Mouse (Mus musculus): Measurements from ENCODE around the gene Mlx. TPM values are rescaled to one million over a fixed set of nuclear protein-coding genes. Genes with fewer than 3 reads are reported as not detected.

Mlx gene
- total RNA-seq, 2 experiments from 2014 or later: 52.8 to 55.8 TPM

GRCm38 (mm10) chr11:101062971-101063675 lies 24.0 kb upstream of the Mlx start:
- DNase-seq (ENCODE audit: extremely low spot score in 1 of 2, low spot score in 2 of 2): no peak
- intact Hi-C loops (cut with DNase I): no loop called here

GRCm38 (mm10) chr11:101063676-101064327 lies 23.3 kb upstream of the Mlx start:
- intact Hi-C loops (cut with DNase I): no loop called here
- DNase-seq (ENCODE audit: extremely low spot score in 1 of 2, low spot score in 2 of 2): peak in 1 of 2 experiments; percentile 67

GRCm38 (mm10) chr11:101064462-101064861 lies 22.6 kb upstream of the Mlx start:
- intact Hi-C loops (cut with DNase I): no loop called here

GRCm38 (mm10) chr11:101065002-101065401 lies 22.1 kb upstream of the Mlx start:
- intact Hi-C loops (cut with DNase I): no loop called here
- DNase-seq (ENCODE audit: extremely low spot score in 1 of 2, low spot score in 2 of 2): no peak

More at GRCm38 (mm10) chr11:101064462-101064861, 22.6 kb upstream of the Mlx start:
- no peak for DNase-seq (ENCODE audit: extremely low spot score in 1 of 2, low spot score in 2 of 2)

GRCm38 (mm10) chr11:101066549-101067412 lies 20.3 kb upstream of the Mlx start:
- DNase-seq (ENCODE audit: extremely low spot score in 1 of 2, low spot score in 2 of 2): peak; percentile 65 to 88
- intact Hi-C loops (cut with DNase I): loop anchor here (2.0 kb wide), 1 partner anchor 84 kb away; no protein-coding TSS in a partner anchor

GRCm38 (mm10) chr11:101069391-101070188 lies 17.5 kb upstream of the Mlx start, which contains the start of gene Naglu:
TSS of gene Naglu (plus strand) at chr11:101070012.
- intact Hi-C loops (cut with DNase I): no loop called here
- peak; percentile 94 to 98 for DNase-seq (ENCODE audit: extremely low spot score in 1 of 2, low spot score in 2 of 2)

- DNase-seq (ENCODE audit: extremely low spot score in 1 of 2, low spot score in 2 of 2): no peak
- intact Hi-C loops (cut with DNase I): no loop called here
Measured at GRCm38 (mm10) chr11:101070189-101070527, 16.9 kb upstream of the Mlx start.

GRCm38 (mm10) chr11:101070987-101071386 lies 16.1 kb upstream of the Mlx start:
- DNase-seq (ENCODE audit: extremely low spot score in 1 of 2, low spot score in 2 of 2): no peak
- intact Hi-C loops (cut with DNase I): no loop called here

GRCm38 (mm10) chr11:101071810-101072428 lies 15.2 kb upstream of the Mlx start:
- DNase-seq (ENCODE audit: extremely low spot score in 1 of 2, low spot score in 2 of 2): no peak
- intact Hi-C loops (cut with DNase I): no loop called here

GRCm38 (mm10) chr11:101078121-101078520 lies 9.0 kb upstream of the Mlx start, which contains the start of gene Hsd17b1:
TSS of gene Hsd17b1 (plus strand) at chr11:101078411.
- no peak for DNase-seq (ENCODE audit: extremely low spot score in 1 of 2, low spot score in 2 of 2)
- intact Hi-C loops (cut with DNase I): no loop called here

- intact Hi-C loops (cut with DNase I): loop anchor here (5.0 kb wide), 1 partner anchor 98 kb away; the partner anchor contains the start of gene Ccr10
- DNase-seq (ENCODE audit: extremely low spot score in 1 of 2, low spot score in 2 of 2): peak in 1 of 2 experiments; percentile 32
Measured at GRCm38 (mm10) chr11:101079746-101080145, 7.3 kb upstream of the Mlx start.

- intact Hi-C loops (cut with DNase I): loop anchor here (5.0 kb wide), 1 partner anchor 97 kb away; the partner anchor contains the start of gene Ccr10
- DNase-seq (ENCODE audit: extremely low spot score in 1 of 2, low spot score in 2 of 2): no peak
Measured at GRCm38 (mm10) chr11:101080421-101080820, 6.7 kb upstream of the Mlx start.

- intact Hi-C loops (cut with DNase I): loop anchor here (5.0 kb wide), 1 partner anchor 96 kb away; the partner anchor contains the start of gene Ccr10
Measured at GRCm38 (mm10) chr11:101081659-101082058, 5.4 kb upstream of the Mlx start.

GRCm38 (mm10) chr11:101082208-101083082 lies 4.6 kb upstream of the Mlx start, which contains the start of gene Coasy:
TSS of gene Coasy (plus strand) at chr11:101082565.
- intact Hi-C loops (cut with DNase I): loop anchor here (5.0 kb wide), 1 partner anchor 95 kb away; the partner anchor contains the start of gene Ccr10
- DNase-seq (ENCODE audit: extremely low spot score in 1 of 2, low spot score in 2 of 2): peak; percentile 85 to 90

More at GRCm38 (mm10) chr11:101081659-101082058, 5.4 kb upstream of the Mlx start:
- DNase-seq (ENCODE audit: extremely low spot score in 1 of 2, low spot score in 2 of 2): peak in 1 of 2 experiments; percentile 18

- peak in 1 of 2 experiments; percentile 65 for DNase-seq (ENCODE audit: extremely low spot score in 1 of 2, low spot score in 2 of 2)
- intact Hi-C loops (cut with DNase I): loop anchor here (5.0 kb wide), 1 partner anchor 94 kb away; the partner anchor contains the start of gene Ccr10
Measured at GRCm38 (mm10) chr11:101083083-101083697, 3.9 kb upstream of the Mlx start.

- peak in 1 of 2 experiments; percentile 32 for DNase-seq (ENCODE audit: extremely low spot score in 1 of 2, low spot score in 2 of 2)
- intact Hi-C loops (cut with DNase I): loop anchor here (5.0 kb wide), 1 partner anchor 93 kb away; the partner anchor contains the start of gene Ccr10
Measured at GRCm38 (mm10) chr11:101084246-101084645, 2.8 kb upstream of the Mlx start.
